Mouse (Mus musculus) CH12.LX (cell line): ENCODE results near the gene Sox21. TPM values are rescaled to one million over a fixed set of nuclear protein-coding genes. Genes with fewer than 3 reads are reported as not detected.

Experiments used
- DNase-seq: peaks from one replicate; pipeline ENCODE4 v3.0.0-alpha.2; 2013; ENCODE audit errors: extremely low read depth
- H3K27ac ChIP-seq: 2 replicates; pipeline ENCODE4 v1.5.1; 2012; ENCODE audit warnings: low read depth, mild to moderate bottlenecking, control low read depth, moderate library complexity; ENCODE audit not compliant: insufficient read depth
- H3K27me3 ChIP-seq: replicated peaks from 2 replicates; pipeline ENCODE3; 2012; ENCODE audit warnings: inconsistent platforms
- H3K36me3 ChIP-seq, 2 experiments: replicated peaks in 1 of 2; 2 replicates each; pipeline versions ENCODE3 to v1.6.1; 2012; ENCODE audit warnings: inconsistent platforms in 1 of 2, low read length in 1 of 2, mild to moderate bottlenecking in 1 of 2, mixed read lengths in 1 of 2, moderate library complexity in 1 of 2; ENCODE audit not compliant: control insufficient read depth in 1 of 2, insufficient read depth in 1 of 2
- H3K4me1 ChIP-seq, 2 experiments: 2 replicates each; pipeline ENCODE4 v1.6.1; 2012; ENCODE audit warnings: inconsistent platforms in 1 of 2, moderate library complexity in 1 of 2; ENCODE audit not compliant: insufficient read depth in 2 of 2, control insufficient read depth in 1 of 2
- H3K4me2 ChIP-seq: 2 replicates; pipeline ENCODE4 v1.6.1; 2012; ENCODE audit warnings: low read depth, mild to moderate bottlenecking, control low read depth; ENCODE audit not compliant: poor library complexity, insufficient read depth, severe bottlenecking
- H3K4me3 ChIP-seq, 3 experiments: fragments of 150-350 bp in 1 of 3; sonication (generic) in 1 of 3; replicated peaks in 1 of 3; 2 replicates each; pipeline versions ENCODE3 to v1.5.1; 2011 to 2012; ENCODE audit warnings: low read depth in 2 of 3, low read length in 2 of 3, mild to moderate bottlenecking in 2 of 3, moderate library complexity in 2 of 3, control low read depth in 1 of 3, improper control_type of control experiment in 1 of 3, inconsistent platforms in 1 of 3, mixed read lengths in 1 of 3; ENCODE audit not compliant: poor library complexity in 1 of 3
- H3K79me2 ChIP-seq: replicated peaks from 2 replicates; pipeline ENCODE4 v1.6.1; 2012; ENCODE audit warnings: mild to moderate bottlenecking, moderate library complexity; ENCODE audit not compliant: control insufficient read depth, poor library complexity, insufficient read depth, severe bottlenecking; ENCODE audit errors: extremely low read depth
- H3K9ac ChIP-seq: 2 replicates; pipeline ENCODE4 v1.6.1; 2012; ENCODE audit warnings: low read depth, mild to moderate bottlenecking, control low read depth, moderate library complexity; ENCODE audit not compliant: insufficient read depth
- H3K9me3 ChIP-seq: replicated peaks from 2 replicates; pipeline ENCODE3; 2012; ENCODE audit warnings: low read length, inconsistent platforms, mixed read lengths
- CHD1 ChIP-seq: IDR thresholded peaks from 2 replicates; pipeline ENCODE4 v1.6.1; 2012; ENCODE audit warnings: low read depth, low read length, improper control_type of control experiment, inconsistent platforms
- CHD2 ChIP-seq: IDR thresholded peaks from 2 replicates; pipeline ENCODE4 v1.6.1; 2011; ENCODE audit warnings: low read length, improper control_type of control experiment
- CTCF ChIP-seq, 2 experiments: IDR thresholded peaks in 1 of 2; conservative IDR thresholded peaks in 1 of 2; 2 replicates each; pipeline ENCODE4 v1.5.1; 2011 to 2012; ENCODE audit warnings: low read depth in 2 of 2, low read length in 2 of 2, improper control_type of control experiment in 1 of 2, inconsistent platforms in 1 of 2, mild to moderate bottlenecking in 1 of 2, moderate library complexity in 1 of 2
- E2F4 ChIP-seq: IDR thresholded peaks from 2 replicates; pipeline ENCODE4 v1.6.1; 2011; ENCODE audit warnings: low read depth, low read length, improper control_type of control experiment; ENCODE audit not compliant: insufficient replicate concordance
- ETS1 ChIP-seq: conservative IDR thresholded peaks from 2 replicates; pipeline ENCODE4 v1.6.1; 2012; ENCODE audit warnings: low read depth, mild to moderate bottlenecking, inconsistent platforms, low read length, improper control_type of control experiment, moderate library complexity
- HCFC1 ChIP-seq: IDR thresholded peaks from 2 replicates; pipeline ENCODE4 v1.6.1; 2012; ENCODE audit warnings: low read depth, mild to moderate bottlenecking, inconsistent platforms, low read length, improper control_type of control experiment
- KAT2A ChIP-seq: IDR thresholded peaks from 2 replicates; pipeline ENCODE4 v1.6.1; 2012; ENCODE audit warnings: low read length, improper control_type of control experiment, inconsistent platforms; ENCODE audit not compliant: insufficient replicate concordance
- MAX ChIP-seq: IDR thresholded peaks from 2 replicates; pipeline ENCODE4 v1.6.1; 2011; ENCODE audit warnings: low read length, improper control_type of control experiment
- MAZ ChIP-seq: IDR thresholded peaks from 2 replicates; pipeline ENCODE4 v1.6.1; 2012; ENCODE audit warnings: low read depth, mild to moderate bottlenecking, inconsistent platforms, low read length, improper control_type of control experiment, moderate library complexity
- MEF2A ChIP-seq: IDR thresholded peaks from 2 replicates; pipeline ENCODE4 v1.6.1; 2014; ENCODE audit warnings: low read depth, mild to moderate bottlenecking, inconsistent platforms, low read length, improper control_type of control experiment, borderline replicate concordance
- MXI1 ChIP-seq: IDR thresholded peaks from 2 replicates; pipeline ENCODE4 v1.6.1; 2011; ENCODE audit warnings: mild to moderate bottlenecking, low read depth, low read length, improper control_type of control experiment
- NRF1 ChIP-seq: IDR thresholded peaks from 2 replicates; pipeline ENCODE4 v1.6.1; 2014; ENCODE audit warnings: low read depth, mild to moderate bottlenecking, inconsistent platforms, low read length, improper control_type of control experiment, moderate library complexity
- PAX5 ChIP-seq: IDR thresholded peaks from 2 replicates; pipeline ENCODE4 v1.6.1; 2012; ENCODE audit warnings: low read length, inconsistent platforms, mixed read lengths
- POLR2A ChIP-seq: IDR thresholded peaks from 2 replicates; pipeline ENCODE4 v1.6.1; 2011; ENCODE audit warnings: low read depth, mild to moderate bottlenecking, improper control_type of control experiment, low read length
- SIN3A ChIP-seq: IDR thresholded peaks from 2 replicates; pipeline ENCODE4 v1.6.1; 2012; ENCODE audit warnings: low read length, improper control_type of control experiment, inconsistent platforms
- TBP ChIP-seq: conservative IDR thresholded peaks from 2 replicates; pipeline ENCODE4 v1.6.1; 2011; ENCODE audit warnings: low read depth, low read length, improper control_type of control experiment
- TCF12 ChIP-seq: IDR thresholded peaks from 2 replicates; pipeline ENCODE4 v1.6.1; 2014; ENCODE audit warnings: low read depth, mild to moderate bottlenecking, inconsistent platforms, low read length, improper control_type of control experiment
- ZC3H11A ChIP-seq: IDR thresholded peaks from 2 replicates; pipeline ENCODE4 v1.6.1; 2012; ENCODE audit warnings: low read depth, mild to moderate bottlenecking, inconsistent platforms, low read length, improper control_type of control experiment
- ZKSCAN1 ChIP-seq: IDR thresholded peaks from 2 replicates; pipeline ENCODE4 v1.6.1; 2012; ENCODE audit warnings: low read depth, inconsistent platforms, low read length, improper control_type of control experiment, borderline replicate concordance
- ZNF384 ChIP-seq: IDR thresholded peaks from 2 replicates; pipeline ENCODE4 v1.6.1; 2012; ENCODE audit warnings: low read depth, low read length, improper control_type of control experiment, inconsistent platforms
- dilution Hi-C: fragments of 300-500 bp; cut with MboI; formaldehyde crosslinking; loops from 2 replicates; pipeline ENCODE4 v1.14.3; 2020; ENCODE audit warnings: low sequenced_read_pairs; ENCODE audit not compliant: extremely low pct_unique_long_range_greater_than_20kb, extremely low pct_ligation_motif_present
- in situ Hi-C: fragments of 300-500 bp; cut with MboI; formaldehyde crosslinking; loops from 3 replicates; pipeline ENCODE4 v1.14.3; 2019; ENCODE audit warnings: low sequenced_read_pairs, low pct_ligation_motif_present, low pct_unique_long_range_greater_than_20kb, mixed read lengths
- polyA plus RNA-seq: library from polyadenylated mRNA; unstranded; fragments of >175 nt; gene quantifications from 2 replicates; pipeline ENCODE4 v1.2.1, GENCODE M21; 2012; ENCODE audit warnings: low read depth; ENCODE audit not compliant: insufficient read length
- total RNA-seq, 2 experiments: library from RNA; depleted of rRNA; stranded (reverse); fragments of 300-350 nt in 1 of 2; fragments of >200 nt in 1 of 2; gene quantifications; 2 replicates each; pipeline ENCODE4 v1.2.3; 2012 to 2014

Sox21 gene
- total and polyA plus RNA-seq, 3 experiments, result not detected

- no peaks in the 10 kb centered on the region for H3K36me3 ChIP-seq
- no peak overlapping the region for H3K4me2 ChIP-seq
- dilution Hi-C loops (no loop called here), in situ Hi-C loops (no loop called here)
- H3K27ac ChIP-seq, result no peak overlapping the region
- no peak overlapping the region for H3K4me3 ChIP-seq
- TF ChIP-seq ETS1 (no peak), CHD1 (no peak), ZNF384 (no peak), ZKSCAN1 (no peak), MAX (no peak), SIN3A (no peak), PAX5 (no peak), ZC3H11A (no peak), CHD2 (no peak), TBP (no peak), MXI1 (no peak), NRF1 (no peak), E2F4 (no peak), KAT2A (no peak), HCFC1 (no peak), TCF12 (no peak), CTCF (conservative IDR thresholded peaks at IDR 0.05 in 1 of 2, IDR thresholded peaks at IDR 0.05 in 1 of 2; ENCODE audit: low read depth in 2 of 2, low read length in 2 of 2) (no peak), MEF2A (no peak), MAZ (no peak)
- no peaks in the 10 kb centered on the region for H3K9me3 ChIP-seq
- no peak for DNase-seq
- H3K9ac ChIP-seq, result no peak overlapping the region
- H3K4me1 ChIP-seq, result no peaks in the 10 kb centered on the region
- no peaks in the 10 kb centered on the region for H3K27me3 ChIP-seq
- H3K79me2 ChIP-seq, result no peaks in the 10 kb centered on the region
These were observed 39.8 kb downstream of the Sox21 start for GRCm38 (mm10) chr14:118197063-118197462.

GRCm38 (mm10) chr14:118194219-118194914 lies 42.5 kb downstream of the Sox21 start:
- Histone ChIP-seq H3K9me3 (no peaks in the 10 kb centered on the region), H3K4me1 (no peaks in the 10 kb centered on the region), H3K36me3 (no peaks in the 10 kb centered on the region), H3K27ac (no peak overlapping the region), H3K4me2 (no peak overlapping the region), H3K9ac (no peak overlapping the region), H3K27me3 (no peaks in the 10 kb centered on the region), H3K79me2 (no peaks in the 10 kb centered on the region), H3K4me3 (no peak overlapping the region)
- in situ Hi-C loops, result no loop called here
- no peak for TF ChIP-seq POLR2A
- dilution Hi-C loops, result no loop called here
- DNase-seq, result no peak
